Mouse (Mus musculus): ENCODE measurements at regions not wholly inside any gene's neighbourhood (a gene's known extent, or its start where the extent isn't known, plus 50 kb on each side); places are given as distances from the start of the nearest gene placed in this dataset.

DNA sequence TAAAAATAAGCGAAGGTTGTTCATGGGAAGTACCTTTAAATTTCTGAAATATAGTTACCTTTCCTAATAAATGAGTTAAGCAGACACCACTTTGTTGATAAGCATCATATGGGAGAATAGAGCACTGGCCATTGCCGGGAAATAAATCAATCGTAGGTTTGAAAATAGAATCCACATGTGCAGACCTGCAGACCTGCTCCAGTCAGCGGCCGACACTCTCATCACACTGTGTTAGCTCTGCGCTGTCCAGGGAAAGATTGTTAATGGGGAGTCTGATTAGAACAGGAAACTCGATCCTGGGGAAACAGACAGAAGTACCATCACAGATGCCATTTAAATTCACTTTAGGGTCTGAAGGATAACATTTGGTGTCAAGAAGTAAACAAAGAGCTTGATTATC lies 53.4 kb upstream of the Hgf start:
- no peak for TF ChIP-seq CTCF (IDR thresholded peaks at IDR 0.05; ENCODE audit: borderline replicate concordance, control insufficient read depth, extremely low read depth, insufficient read depth, low read length, poor library complexity)
- TF ChIP-seq POLR2A (IDR thresholded peaks at IDR 0.05; ENCODE audit: control insufficient read depth, extremely low read depth, insufficient read depth, low read length, poor library complexity), result no peak

All from thymus, adult 2 months (tissue).